Mouse (Mus musculus): ENCODE measurements at regions not wholly inside any gene's neighbourhood (a gene's known extent, or its start where the extent isn't known, plus 50 kb on each side); places are given as distances from the start of the nearest gene placed in this dataset.

- TF ChIP-seq POLR2A (IDR thresholded peaks at IDR 0.05; ENCODE audit: borderline replicate concordance, control insufficient read depth, low read depth, low read length): no peak
- no peak for TF ChIP-seq CTCF (IDR thresholded peaks at IDR 0.05; ENCODE audit: control insufficient read depth, insufficient read depth, low read length)
Measured at GRCm38 (mm10) chr8:115476071-115476470, 231.5 kb downstream of the Maf start.
